Mouse (Mus musculus): ENCODE data around the gene Gm6408. TPM values are rescaled to one million over a fixed set of nuclear protein-coding genes. Genes with fewer than 3 reads are reported as not detected.
A peak's percentile ranks its signal among the peaks of the same experiment; 100 is the strongest.
"Not testable (repeated sequence)": the region's sequence is repeated elsewhere in the genome, so short reads cannot be mapped to it uniquely, and the experiment has no call there.

Gm6408 gene
- not detected for total RNA-seq (2021)
- long read RNA-seq, experiment 1: 0 reads
- long read RNA-seq, experiment 2: 0 reads

DNA sequence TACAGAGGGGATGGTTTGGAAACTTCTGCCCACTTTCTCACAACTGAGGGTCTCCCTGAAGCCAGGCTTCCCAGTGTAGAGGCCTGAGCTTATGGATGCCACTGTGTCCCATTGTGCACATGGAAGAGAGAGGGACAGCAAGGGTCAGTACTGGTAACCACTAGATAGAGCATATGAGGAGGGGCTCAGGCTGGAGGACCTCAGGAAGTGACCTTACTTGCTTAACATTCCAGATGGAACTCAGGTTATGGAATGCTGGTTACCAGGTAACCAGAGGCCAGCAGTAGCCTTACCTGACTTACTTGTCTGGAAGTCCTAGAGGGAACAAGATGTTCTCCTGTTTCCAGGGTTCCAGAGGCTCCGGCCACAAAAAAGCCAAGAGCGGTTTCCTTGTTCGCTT lies at the start of gene Gm6408:
TSS of gene Gm6408 (plus strand) at position 301 of the 400 bp plus-strand sequence.
- DNase-seq (ENCODE audit: low spot score in 2 of 2): not testable (repeated sequence)

DNA sequence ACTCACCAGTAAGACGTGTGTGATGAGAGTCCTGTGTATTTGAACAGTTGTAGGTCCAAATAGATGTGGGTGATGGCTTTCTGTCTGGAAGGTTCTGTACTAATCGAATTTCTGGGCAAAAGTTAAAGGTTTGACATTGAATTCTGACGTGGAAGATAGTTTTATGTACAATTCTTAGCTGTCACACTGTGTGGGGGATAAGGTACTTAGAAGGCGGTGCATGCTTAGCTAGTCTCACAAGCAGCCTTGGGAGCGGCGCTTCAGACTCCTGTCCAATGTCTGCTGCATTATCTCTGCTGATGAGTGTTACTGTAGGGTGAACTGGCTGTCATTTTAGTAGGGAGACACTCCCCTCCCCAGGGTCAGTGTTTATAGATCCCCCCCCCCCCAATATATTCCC lies 49.3 kb upstream of the Gm6408 start:
- DNase-seq (ENCODE audit: low spot score in 2 of 2): no peak

DNA sequence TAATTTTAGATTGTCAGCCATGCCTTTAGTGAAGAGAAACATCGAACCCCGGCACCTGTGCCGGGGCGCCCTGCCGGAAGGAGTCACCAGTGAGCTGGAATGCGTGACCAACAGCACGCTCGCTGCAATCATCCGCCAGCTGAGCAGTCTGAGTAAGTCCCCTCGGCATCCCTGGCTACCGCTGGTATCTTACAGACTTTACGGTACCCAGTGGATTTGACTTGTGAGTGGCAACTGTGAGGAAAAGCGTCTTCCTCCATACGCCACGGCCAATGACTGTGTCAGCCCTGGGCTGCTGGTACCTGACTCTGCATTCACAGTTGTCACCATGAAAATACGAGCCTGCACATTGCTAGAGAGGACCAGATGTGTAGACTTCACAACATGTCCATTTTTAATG lies 46.4 kb upstream of the Gm6408 start:
- no peak for DNase-seq (ENCODE audit: low spot score in 2 of 2)

DNA sequence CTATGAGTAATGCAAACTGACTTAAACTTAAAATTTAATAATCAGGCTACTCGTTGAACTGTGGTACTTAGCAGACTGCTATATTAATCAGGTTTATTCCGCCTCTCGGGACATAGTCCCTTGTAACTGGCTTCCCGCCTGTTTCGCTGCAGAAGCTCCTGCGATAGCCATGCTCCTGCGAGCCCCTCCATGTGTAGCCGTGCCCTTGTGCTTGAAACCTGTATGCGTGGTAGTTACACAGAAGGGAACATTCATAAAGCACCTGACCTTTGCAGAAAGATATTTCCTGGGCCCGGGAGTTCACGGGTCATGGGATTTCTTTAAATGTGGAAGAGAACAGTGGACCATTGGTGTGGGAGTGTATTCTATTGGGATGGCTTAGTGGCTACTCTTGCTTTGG lies 45.0 kb upstream of the Gm6408 start:
- no peak for DNase-seq (ENCODE audit: low spot score in 2 of 2)

DNA sequence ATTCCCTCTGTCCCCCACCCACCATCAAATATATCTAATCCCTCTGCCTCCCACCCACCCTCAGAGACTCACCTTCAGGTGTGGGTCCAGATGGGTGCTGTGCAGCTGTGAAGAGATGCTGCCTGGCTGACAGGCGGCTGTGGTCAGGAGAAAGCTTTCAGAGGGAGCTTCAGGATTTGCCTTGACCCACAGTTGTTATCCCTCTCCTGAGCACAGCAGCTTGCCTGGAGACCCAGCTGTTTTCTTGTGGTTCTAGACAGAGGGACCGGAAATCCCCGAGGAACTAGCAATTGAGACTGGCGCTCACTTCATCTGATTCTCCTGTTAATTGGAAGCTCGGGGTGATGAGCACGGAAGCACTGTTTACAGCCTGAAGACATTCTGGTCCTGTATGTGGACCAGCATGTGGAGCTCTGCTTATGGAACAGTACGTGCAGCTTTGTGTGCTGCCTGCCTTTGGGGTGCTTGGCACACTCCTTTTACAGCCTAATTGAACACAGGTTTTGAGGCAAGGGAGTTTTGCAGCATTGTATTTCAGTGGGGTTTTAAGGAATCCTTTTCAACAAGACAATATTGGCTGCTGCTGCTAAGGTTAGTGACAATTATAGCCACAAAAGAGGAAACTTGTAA lies 42.5 kb upstream of the Gm6408 start:
- no peak for DNase-seq (ENCODE audit: low spot score in 2 of 2)

DNA sequence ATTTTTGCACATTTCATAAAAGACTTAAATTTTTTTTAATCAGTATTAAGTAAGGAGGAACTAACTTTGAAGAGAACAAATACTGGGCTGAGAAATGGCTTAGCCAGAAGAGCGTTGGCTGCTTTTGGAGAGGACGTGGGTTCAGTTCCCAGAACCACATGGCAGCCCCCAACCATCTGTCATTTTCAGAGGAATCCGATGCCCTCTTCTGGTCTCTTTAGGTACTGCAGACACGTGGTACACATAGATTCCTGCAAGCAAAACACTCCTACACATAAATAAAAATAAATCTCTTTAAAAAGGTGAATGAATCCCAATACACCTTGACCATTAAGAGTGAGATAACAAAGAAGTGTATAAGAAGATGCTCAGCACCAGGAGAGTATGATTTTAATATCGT lies 41.5 kb upstream of the Gm6408 start:
- DNase-seq (ENCODE audit: low spot score in 2 of 2): no peak

DNA sequence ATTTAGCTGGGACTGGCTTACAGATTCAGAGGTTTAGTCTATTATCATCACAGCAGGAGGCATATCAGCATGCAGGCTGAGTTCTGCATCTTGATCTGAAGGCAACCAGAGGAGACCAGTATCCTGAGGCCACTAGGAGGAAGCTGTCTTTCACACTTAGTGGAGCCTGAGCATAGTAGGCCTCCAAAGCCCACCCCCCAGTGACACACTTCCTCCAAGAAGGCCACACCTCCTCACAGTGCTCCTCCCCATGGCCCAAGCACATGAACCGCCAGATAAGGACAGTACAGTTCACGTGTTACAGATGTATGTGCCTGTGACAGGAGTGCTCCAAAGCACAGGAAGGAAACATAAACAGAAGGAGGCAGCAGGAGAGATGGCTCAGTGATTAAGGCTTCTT lies 39.0 kb upstream of the Gm6408 start:
- no peak for DNase-seq (ENCODE audit: low spot score in 2 of 2)

DNA sequence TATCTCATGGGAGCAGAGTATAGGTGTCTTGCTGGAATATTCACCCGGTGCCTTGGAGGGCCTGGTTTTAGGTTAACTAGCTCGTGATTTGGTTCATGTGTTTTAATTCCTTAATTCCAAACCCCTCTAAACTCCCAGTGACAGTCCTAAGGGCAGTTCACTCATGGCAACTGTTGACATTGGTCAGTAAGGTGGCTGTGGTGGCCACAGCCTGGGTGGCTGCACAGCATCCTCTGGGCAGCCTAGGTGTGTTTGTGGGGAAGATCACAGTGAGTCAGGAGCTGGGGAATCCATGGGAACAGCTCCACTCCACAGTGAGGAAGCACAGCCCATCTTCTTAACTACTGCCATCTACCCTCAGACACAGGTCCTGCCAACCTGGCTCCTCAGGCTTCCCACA lies 35.1 kb upstream of the Gm6408 start:
- DNase-seq (ENCODE audit: low spot score in 2 of 2): no peak

DNA sequence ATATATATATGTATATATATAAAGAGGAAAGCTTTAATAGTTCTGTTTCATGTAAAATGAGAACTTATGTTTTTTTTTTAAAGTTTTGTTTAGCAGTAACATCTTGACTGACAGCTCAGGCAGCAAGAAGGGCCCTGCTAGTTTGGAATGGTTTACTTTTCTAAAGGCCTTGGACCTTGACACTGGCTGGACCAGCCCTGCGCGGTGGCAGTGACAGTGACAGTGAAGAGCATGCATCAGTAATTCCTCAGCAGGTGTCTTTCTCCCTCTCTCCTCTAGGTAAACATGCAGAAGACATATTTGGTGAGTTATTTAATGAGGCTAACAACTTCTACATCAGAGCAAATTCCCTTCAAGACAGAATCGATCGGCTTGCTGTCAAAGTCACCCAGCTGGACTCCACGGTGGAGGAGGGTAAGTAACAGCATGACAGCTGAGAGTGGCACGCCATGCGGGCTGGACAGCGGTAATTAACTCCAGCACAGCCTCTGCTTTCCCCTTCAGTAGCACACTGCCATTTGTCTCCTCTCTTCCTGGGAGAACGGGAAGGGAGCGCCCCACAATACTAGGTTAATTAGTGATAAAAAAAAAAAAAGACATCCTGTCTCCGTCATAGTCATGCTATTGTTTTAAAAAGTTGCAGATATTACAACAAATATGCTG lies 30.0 kb upstream of the Gm6408 start:
- DNase-seq (ENCODE audit: low spot score in 2 of 2): no peak

DNA sequence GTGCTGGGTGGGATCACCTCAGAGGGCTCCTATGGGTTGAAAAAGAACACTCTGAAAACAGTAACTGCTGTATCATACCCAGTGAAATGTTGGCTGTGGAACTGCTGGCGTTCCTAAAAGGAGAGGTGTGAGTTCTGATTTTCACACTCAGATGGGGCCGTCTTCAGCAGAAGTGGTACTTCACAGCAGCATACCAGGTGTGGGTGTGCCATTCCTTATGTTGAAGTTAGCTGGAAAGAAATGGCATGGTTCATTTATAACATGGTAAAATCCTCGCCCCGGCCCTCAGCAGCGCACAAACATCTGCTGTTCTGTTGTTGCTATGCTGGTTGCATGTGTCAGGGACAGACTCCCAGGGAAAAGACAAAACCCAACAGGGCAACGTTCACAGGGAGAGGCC lies 28.2 kb upstream of the Gm6408 start:
- peak; percentile 24 to 25 for DNase-seq (ENCODE audit: low spot score in 2 of 2)

DNA sequence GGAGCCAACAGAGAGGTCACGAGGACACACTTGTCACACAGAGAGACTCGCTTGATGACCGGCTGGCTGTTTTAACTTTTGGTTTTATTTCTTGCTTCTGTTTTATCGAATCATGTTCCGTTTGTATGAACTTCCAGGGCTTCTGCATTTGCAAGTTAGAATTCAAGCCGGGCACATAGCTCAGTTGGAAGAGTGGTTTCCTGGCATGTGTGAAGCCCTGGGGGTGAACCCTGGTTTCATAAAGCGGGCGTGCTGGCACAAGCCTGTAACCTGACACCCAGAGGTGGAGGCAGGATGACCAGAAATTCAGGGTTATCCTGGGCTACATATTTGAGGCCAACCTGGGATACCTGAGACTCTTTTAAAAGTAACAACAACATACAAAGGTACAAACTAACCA lies 20.2 kb upstream of the Gm6408 start:
- DNase-seq (ENCODE audit: low spot score in 2 of 2): no peak

DNA sequence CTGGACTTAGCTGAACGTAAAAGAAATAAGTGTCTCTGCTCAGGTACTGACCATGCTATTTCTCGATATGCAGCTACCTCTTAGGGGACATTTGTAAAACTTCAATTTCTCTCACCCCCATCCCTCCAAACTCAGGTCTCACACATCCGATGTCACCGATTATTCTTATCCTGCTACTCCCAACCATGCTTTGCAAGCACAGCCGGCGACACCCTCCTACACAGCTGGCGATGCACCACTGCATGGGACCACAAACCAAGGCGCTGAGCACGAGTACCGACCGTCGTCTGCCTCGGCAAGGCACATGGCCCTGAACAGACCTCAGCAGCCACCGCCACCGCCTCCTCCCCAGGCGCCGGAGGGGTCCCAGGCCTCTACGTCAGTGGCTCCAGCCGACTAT lies 15.1 kb upstream of the Gm6408 start:
- DNase-seq (ENCODE audit: low spot score in 2 of 2): peak; percentile 27 to 30

DNA sequence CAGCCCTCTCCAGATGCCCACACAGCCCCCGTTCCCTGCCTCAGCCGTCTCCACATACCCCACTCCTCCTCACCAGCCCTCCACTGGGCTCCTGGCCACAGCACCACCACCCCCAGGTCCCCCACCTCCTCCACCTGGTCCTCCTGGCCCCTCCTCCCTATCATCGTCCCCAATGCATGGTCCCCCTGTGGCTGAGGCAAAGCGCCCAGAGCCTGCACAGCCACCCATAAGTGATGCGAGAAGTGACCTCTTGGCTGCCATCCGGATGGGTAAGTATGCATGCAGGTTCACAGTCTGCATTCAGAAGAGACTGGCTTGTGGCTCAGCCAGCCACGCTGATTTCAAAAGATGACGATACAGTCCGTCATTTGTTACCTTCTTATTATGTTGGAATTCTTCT lies 13.5 kb upstream of the Gm6408 start:
- no peak for DNase-seq (ENCODE audit: low spot score in 2 of 2)

DNA sequence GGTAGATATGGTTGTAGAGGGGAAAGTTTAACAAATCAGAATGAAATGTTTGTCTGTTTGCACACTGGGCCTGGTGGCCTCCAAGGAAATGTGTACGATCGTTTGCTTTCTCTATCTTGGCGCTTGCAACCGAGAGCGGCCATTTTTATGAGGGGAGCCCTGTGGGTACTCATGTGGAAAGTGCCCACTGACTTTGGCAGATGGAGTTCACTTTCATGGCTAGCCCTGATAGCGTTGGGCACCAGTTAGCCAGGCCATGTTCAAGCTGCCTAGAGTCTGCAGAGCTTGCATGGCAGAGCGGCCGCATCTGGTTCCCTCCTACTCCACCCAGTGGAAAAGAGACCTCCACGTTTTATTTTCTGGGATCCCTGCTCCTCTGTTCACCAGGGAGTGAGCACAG lies 10.9 kb upstream of the Gm6408 start:
- no peak for DNase-seq (ENCODE audit: low spot score in 2 of 2)

DNA sequence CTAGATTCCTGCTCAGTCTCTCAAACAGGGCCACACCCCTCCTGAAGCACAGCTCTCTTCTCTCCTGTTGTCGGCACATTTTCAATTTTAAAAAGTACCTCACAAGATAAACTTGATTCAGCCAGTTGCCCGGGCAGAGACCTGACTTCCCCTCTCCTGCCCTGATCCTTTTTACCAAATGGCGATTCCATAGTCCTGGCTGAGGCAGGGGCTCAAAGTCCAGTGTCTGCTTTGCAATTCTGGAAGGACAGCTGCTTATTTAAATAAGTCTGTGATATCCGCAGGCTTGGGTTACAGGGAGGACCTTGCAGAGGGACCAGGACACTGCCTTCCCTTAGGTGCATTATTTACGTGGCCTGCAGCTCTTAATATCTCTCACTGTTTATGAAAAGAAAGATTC lies 10.5 kb upstream of the Gm6408 start:
- DNase-seq (ENCODE audit: low spot score in 2 of 2): no peak

DNA sequence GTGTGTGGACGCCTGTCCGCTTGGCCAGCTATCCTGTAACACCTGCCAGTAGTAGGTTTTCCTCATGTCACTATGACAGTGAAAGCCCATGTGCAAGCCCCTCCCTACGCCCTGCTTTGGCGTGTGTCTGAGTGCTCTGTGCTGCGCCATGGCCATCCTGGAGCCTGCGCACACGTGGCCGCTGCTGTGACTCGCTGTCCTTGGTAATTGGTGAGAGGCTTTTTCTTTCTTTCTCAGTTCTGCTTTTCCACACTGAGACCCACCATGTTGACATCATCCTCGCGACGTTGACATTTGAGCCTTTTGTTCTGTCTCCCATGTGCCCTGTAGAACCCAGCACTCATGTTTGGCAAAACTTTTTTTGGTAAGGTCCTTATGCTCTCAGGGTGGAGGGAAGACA lies 9.9 kb upstream of the Gm6408 start:
- DNase-seq (ENCODE audit: low spot score in 2 of 2): peak in 1 of 2 experiments; percentile 12

DNA sequence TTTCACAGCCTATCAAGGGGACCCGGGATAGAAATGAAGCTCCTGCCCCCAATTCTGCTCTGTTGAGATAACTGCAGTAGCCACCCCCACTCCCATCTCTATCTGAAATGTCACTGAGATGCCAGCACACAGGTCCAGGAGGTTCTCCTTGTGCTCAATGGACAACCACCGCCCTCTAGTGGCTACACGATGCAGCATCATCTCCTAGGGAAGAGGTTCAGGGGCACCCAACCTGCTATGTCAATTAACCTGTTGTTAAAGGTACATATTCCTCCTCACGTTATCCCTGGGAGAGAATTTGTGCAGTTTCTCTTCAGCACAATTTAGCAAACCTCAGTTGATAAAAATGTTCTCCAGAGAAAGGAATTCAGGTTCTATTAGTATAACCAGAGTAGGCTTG lies 2.2 kb upstream of the Gm6408 start:
- peak; percentile 22 to 47 for DNase-seq (ENCODE audit: low spot score in 2 of 2)

DNA sequence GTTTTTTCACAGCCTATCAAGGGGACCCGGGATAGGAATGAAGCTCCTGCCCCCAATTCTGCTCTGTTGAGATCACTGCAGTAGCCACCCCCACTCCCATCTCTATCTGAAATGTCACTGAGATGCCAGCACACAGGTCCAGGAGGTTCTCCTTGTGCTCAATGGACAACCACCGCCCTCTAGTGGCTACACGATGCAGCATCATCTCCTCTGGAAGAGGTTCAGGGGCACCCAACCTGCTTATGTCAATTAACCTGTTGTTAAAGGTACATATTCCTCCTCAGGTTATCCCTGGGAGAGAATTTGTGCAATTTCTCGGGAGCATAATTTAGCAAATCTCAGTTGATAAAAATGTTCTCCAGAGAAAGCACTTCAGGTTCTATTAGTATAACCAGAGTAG lies 7.2 kb downstream of the Gm6408 start:
- DNase-seq (ENCODE audit: low spot score in 2 of 2): peak; percentile 27 to 56

DNA sequence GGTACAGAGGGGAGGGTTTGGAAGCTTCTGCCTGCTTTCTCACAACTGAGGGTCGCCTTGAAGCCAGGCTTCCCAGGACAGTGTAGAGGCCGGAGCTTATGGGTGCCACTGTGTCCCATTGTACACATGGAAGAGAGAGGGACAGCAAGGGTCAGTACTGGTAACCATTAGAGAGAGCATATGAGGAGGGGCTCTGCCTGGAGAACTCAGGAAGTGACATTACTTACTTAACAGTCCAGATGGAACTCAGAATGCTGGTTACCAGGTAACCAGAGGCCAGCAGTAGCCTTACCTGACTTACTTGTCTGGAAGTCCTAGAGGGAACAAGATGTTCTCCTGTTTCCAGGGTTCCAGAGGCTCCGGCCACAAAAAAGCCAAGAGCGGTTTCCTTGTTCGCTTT lies 9.3 kb downstream of the Gm6408 start, which contains the start of gene Gm6370:
TSS of gene Gm6370 (plus strand) at position 301 of the 400 bp plus-strand sequence.
- DNase-seq (ENCODE audit: low spot score in 2 of 2): not testable (repeated sequence)

DNA sequence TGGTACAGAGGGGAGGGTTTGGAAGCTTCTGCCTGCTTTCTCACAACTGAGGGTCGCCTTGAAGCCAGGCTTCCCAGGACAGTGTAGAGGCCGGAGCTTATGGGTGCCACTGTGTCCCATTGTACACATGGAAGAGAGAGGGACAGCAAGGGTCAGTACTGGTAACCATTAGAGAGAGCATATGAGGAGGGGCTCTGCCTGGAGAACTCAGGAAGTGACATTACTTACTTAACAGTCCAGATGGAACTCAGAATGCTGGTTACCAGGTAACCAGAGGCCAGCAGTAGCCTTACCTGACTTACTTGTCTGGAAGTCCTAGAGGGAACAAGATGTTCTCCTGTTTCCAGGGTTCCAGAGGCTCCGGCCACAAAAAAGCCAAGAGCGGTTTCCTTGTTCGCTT lies 20.3 kb downstream of the Gm6408 start, which contains the start of gene 4930449I24Rik:
TSS of gene 4930449I24Rik (plus strand) at position 301 of the 400 bp plus-strand sequence.
- not testable (repeated sequence) for DNase-seq (ENCODE audit: low spot score in 2 of 2)

DNA sequence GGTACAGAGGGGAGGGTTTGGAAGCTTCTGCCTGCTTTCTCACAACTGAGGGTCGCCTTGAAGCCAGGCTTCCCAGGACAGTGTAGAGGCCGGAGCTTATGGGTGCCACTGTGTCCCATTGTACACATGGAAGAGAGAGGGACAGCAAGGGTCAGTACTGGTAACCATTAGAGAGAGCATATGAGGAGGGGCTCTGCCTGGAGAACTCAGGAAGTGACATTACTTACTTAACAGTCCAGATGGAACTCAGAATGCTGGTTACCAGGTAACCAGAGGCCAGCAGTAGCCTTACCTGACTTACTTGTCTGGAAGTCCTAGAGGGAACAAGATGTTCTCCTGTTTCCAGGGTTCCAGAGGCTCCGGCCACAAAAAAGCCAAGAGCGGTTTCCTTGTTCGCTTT lies 32.1 kb downstream of the Gm6408 start, which contains the start of gene Gm3402:
TSS of gene Gm3402 (plus strand) at position 301 of the 400 bp plus-strand sequence.
- not testable (repeated sequence) for DNase-seq (ENCODE audit: low spot score in 2 of 2)

DNA sequence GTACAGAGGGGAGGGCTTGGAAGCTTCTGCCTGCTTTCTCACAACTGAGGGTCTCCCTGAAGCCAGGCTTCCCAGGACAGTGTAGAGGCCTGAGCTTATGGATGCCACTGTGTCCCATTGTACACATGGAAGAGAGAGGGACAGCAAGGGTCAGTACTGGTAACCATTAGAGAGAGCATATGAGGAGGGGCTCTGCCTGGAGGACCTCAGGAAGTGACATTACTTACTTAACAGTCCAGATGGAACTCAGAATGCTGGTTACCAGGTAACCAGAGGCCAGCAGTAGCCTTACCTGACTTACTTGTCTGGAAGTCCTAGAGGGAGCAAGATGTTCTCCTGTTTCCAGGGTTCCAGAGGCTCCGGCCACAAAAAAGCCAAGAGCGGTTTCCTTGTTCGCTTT lies 43.7 kb downstream of the Gm6408 start, which contains the start of gene Gm3404:
TSS of gene Gm3404 (plus strand) at position 301 of the 400 bp plus-strand sequence.
- DNase-seq (ENCODE audit: low spot score in 2 of 2): not testable (repeated sequence)

Measured in left cerebral cortex, adult 18-20 months (tissue).